8 mouse cellular contexts compared by ENCODE assay signal in the genomic region with DNA sequence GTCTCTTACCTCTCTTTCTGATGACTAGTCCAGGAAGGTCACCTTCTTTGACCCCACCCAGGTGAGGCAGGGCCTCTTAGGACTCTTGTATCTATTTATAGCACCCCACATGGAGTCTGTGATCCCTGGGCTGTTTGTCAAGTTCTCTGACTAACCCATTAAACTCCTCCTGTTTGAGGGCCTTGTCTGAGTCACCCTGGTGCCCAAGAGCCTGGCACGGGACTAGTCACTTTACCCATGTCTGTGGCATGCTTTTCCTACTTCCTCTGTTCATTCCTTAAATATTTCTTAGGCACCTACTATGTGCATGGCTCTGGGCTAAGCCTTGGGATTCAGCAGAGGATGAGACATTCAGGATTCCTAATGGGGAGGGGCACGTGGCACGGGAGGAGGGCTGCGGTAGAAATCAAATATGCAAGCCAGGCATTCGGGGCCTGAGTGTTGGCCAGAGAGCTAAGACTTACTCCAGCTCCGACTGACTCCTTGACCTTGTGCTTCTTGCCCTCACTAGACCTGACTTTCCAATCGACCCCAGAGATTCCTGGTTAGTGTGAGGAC. TPM values are rescaled to one million over a fixed set of nuclear protein-coding genes. Genes with fewer than 3 reads are reported as not detected.
A peak's percentile ranks its signal among the peaks of the same experiment; 100 is the strongest.
DNase-seq lines count a peak whose midpoint lies in the region; ATAC-seq lines count a peak whose summit lies in the region.

No protein-coding gene starts in this region.

- 14% methylated on average over 7 of the region's 7 CpGs for WGBS in heart, embryonic 14.5 days
- WGBS in lung, embryonic 15.5 days = 12% methylated on average over 7 of the region's 7 CpGs

- H3K27ac ChIP-seq in heart, embryonic 14.5 days (replicated peaks in 1 of 2; ENCODE audit: control insufficient read depth in 1 of 2, insufficient read depth in 1 of 2, low read depth in 2 of 2, low read length in 2 of 2) = peak overlapping the region in 1 of 2 experiments; percentile 26; a peak in 1 of 4 replicates
- no peak overlapping the region for H3K27ac ChIP-seq in lung, embryonic 15.5 days

- peaks cover 38 to 49% of the 10 kb centered on the region in 2 experiments for H3K4me1 ChIP-seq in heart, embryonic 14.5 days (ENCODE audit: control insufficient read depth in 2 of 2, insufficient read depth in 2 of 2, low read length in 2 of 2)
- peaks cover 55% of the 10 kb centered on the region for H3K4me1 ChIP-seq in lung, embryonic 15.5 days

- peak overlapping the region; percentile 87 for H3K4me2 ChIP-seq in heart, embryonic 14.5 days (ENCODE audit: low read length)
- H3K4me2 ChIP-seq in lung, embryonic 15.5 days = peak overlapping the region; percentile 89

- ATAC-seq in heart, embryonic 14.5 days (ENCODE audit: insufficient number of reproducible peaks, insufficient read depth, low FRiP score, low read depth) = no peak
- no peak for ATAC-seq in lung, embryonic 15.5 days (ENCODE audit: borderline replicate concordance, extremely low read depth, low FRiP score, low TSS enrichment)

- H3K4me3 ChIP-seq in heart, embryonic 14.5 days (ENCODE audit: control insufficient read depth in 1 of 2, insufficient read depth in 1 of 2, low read depth in 1 of 2, low read length in 2 of 2) = peak overlapping the region; percentile 60 to 93
- peak overlapping the region; percentile 79 for H3K4me3 ChIP-seq in lung, embryonic 15.5 days

- H3K9ac ChIP-seq in heart, embryonic 14.5 days (ENCODE audit: low read length) = peak overlapping the region; percentile 95
- peak overlapping the region; percentile 61; the same call in 1 of the 2 replicates for H3K9ac ChIP-seq in lung, embryonic 15.5 days

- H3K9me3 ChIP-seq in heart, embryonic 14.5 days (ENCODE audit: control insufficient read depth, low read length) = no peaks in the 10 kb centered on the region
- no peaks in the 10 kb centered on the region for H3K9me3 ChIP-seq in lung, embryonic 15.5 days

- no peaks in the 10 kb centered on the region for H3K36me3 ChIP-seq in heart, embryonic 14.5 days (ENCODE audit: control insufficient read depth, insufficient read depth, low read length)
- H3K36me3 ChIP-seq in lung, embryonic 15.5 days = no peaks in the 10 kb centered on the region

- no peaks in the 10 kb centered on the region for H3K27me3 ChIP-seq in heart, embryonic 14.5 days (ENCODE audit: control insufficient read depth, insufficient read depth, low read length)
- no peaks in the 10 kb centered on the region for H3K27me3 ChIP-seq in lung, embryonic 15.5 days

- DNase-seq in kidney, adult 18-20 months = peak; percentile 13
- DNase-seq in kidney, adult 8-10 months = no peak
- peak; percentile 56 for DNase-seq in adrenal gland, adult 8-10 months
- no peak for DNase-seq in ovary, postnatal 10 days (ENCODE audit: low spot score)
- DNase-seq in thymus, postnatal 36 days = no peak
- DNase-seq in T-cell, adult 2 months (ENCODE audit: low spot score) = no peak

RNA-seq across cellular contexts. Expression of a gene that starts 1.0 kb away (rescaled TPM):
- total RNA-seq in adrenal gland, adult 8-10 months (2022) = 100 to 1,000 TPM in 3 of 4 experiments, 10 to 100 TPM in 1; 99.8 to 162 (median 122) TPM
- 59.2 and 62.6 TPM in 2 replicates for polyA plus RNA-seq in heart, embryonic 14.5 days (2014; fragmentation: Nextera tagmentation; extraction: Ambion mirVana)
- polyA plus RNA-seq in lung, embryonic 15.5 days (2015; fragmentation: Nextera tagmentation; extraction: Ambion mirVana) = 109 and 115 TPM in 2 replicates

RNA-seq across cellular contexts. Expression of a gene that starts 16.3 kb away (rescaled TPM):
- 10 to 100 TPM; 22.4 to 27.7 (median 25.4) TPM for total RNA-seq in adrenal gland, adult 8-10 months (2022)
- polyA plus RNA-seq in heart, embryonic 14.5 days (2014; fragmentation: Nextera tagmentation; extraction: Ambion mirVana) = 20.4 and 21.1 TPM in 2 replicates
- polyA plus RNA-seq in lung, embryonic 15.5 days (2015; fragmentation: Nextera tagmentation; extraction: Ambion mirVana) = 21.3 and 26.6 TPM in 2 replicates

RNA-seq across cellular contexts. Expression of a gene that starts 51.7 kb away (rescaled TPM):
- 10 to 100 TPM; 33.6 to 47.6 (median 38.0) TPM for total RNA-seq in adrenal gland, adult 8-10 months (2022)
- polyA plus RNA-seq in heart, embryonic 14.5 days (2014; fragmentation: Nextera tagmentation; extraction: Ambion mirVana) = 63.3 and 67.3 TPM in 2 replicates
- 63.6 and 67.3 TPM in 2 replicates for polyA plus RNA-seq in lung, embryonic 15.5 days (2015; fragmentation: Nextera tagmentation; extraction: Ambion mirVana)

Comparison
In these comparisons a context has a peak if more than half of its experiments do, and no peak if none do; other contexts are left out.
1. DNase-seq: peak in kidney, adult 18-20 months (single experiment) and adrenal gland, adult 8-10 months (single experiment); none in kidney, adult 8-10 months (0 of 2), ovary, postnatal 10 days (single experiment), thymus, postnatal 36 days (0 of 2) and T-cell, adult 2 months (single experiment).